Comparison of ENCODE assay signal across 9 mouse cellular contexts in the genomic region with DNA sequence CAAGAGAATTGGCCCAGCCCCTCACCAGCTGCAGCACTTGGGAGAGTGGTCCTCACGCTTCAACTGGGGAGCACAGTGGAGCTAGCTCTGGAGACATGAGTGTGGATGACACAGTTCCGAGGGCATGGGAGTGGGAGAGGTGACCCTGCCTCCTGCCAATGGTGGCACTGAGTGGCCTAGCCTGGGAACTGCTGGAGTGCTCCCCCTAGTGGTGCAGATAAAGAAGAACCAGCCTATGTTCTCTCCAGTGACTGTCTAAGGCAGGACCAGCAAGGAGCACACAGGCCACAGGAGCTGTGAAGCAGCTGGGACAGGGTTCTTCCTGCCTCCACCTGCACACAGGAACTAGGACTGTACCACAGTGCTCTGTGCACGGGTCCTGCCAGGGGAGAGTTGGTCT. TPM values are rescaled to one million over a fixed set of nuclear protein-coding genes. Genes with fewer than 3 reads are reported as not detected.
DNase-seq lines count a peak whose midpoint lies in the region; ATAC-seq and TF ChIP-seq lines count a peak whose summit lies in the region.
"Had no signal": no experiment of that assay in that cellular context is flagged by ENCODE, and none has a peak within 500 bp of the region (broad histone marks: within the 10 kb centered on the region; RNA-seq: fewer than 3 reads in every experiment).

No protein-coding gene starts in this region.

- ATAC-seq in heart, embryonic 16.5 days (replicated peaks; ENCODE audit: extremely low read depth, insufficient read depth, low FRiP score): 0 out of 2 replicates have a peak, but pooled peaks have one; percentile 28
- ATAC-seq in midbrain, embryonic 14.5 days (ENCODE audit: low FRiP score, low TSS enrichment): peak; percentile 53

- H3K27ac ChIP-seq in heart, embryonic 16.5 days (ENCODE audit: low read length): no peak overlapping the region
- H3K27ac ChIP-seq in midbrain, embryonic 14.5 days (replicated peaks; ENCODE audit: low read depth, low read length): no peak overlapping the region
- H3K27ac ChIP-seq in midbrain, embryonic 10.5 days (replicated peaks): no peak overlapping the region
- H3K27ac ChIP-seq in embryonic fibroblast, embryonic 13.5 days (ENCODE audit: insufficient read depth, low read length): no peak overlapping the region
- H3K27ac ChIP-seq in olfactory bulb, adult 2 months (ENCODE audit: insufficient read depth, low read depth, low read length): no peak overlapping the region

- no peaks in the 10 kb centered on the region for H3K36me3 ChIP-seq in heart, embryonic 16.5 days (ENCODE audit: control insufficient read depth, insufficient read depth)
- H3K36me3 ChIP-seq in midbrain, embryonic 14.5 days (ENCODE audit: control insufficient read depth, insufficient read depth, low read length): no peaks in the 10 kb centered on the region
- H3K36me3 ChIP-seq in midbrain, embryonic 10.5 days: no peaks in the 10 kb centered on the region

- no peak for TF ChIP-seq POLR2A in embryonic fibroblast, embryonic 13.5 days (IDR thresholded peaks at IDR 0.05; ENCODE audit: low read depth, low read length)
- no peak for TF ChIP-seq POLR2A in olfactory bulb, adult 2 months (IDR thresholded peaks at IDR 0.05; ENCODE audit: insufficient read depth, low read depth, low read length)

- 0 out of 2 replicates have a peak, but pooled peaks have one; percentile 28 for TF ChIP-seq CTCF in embryonic fibroblast, embryonic 13.5 days (IDR thresholded peaks at IDR 0.05; ENCODE audit: borderline replicate concordance, insufficient read depth, low read length)
- TF ChIP-seq CTCF in olfactory bulb, adult 2 months (IDR thresholded peaks at IDR 0.05; ENCODE audit: insufficient read depth, low read depth, low read length): 0 out of 2 replicates have a peak, but pooled peaks have one; percentile 12

- no peak for DNase-seq in heart, postnatal 36 days
- DNase-seq in midbrain, embryonic 14.5 days: no peak
- no peak for DNase-seq in midbrain, embryonic 10.5 days (ENCODE audit: low spot score)
- no peak for DNase-seq in gastrocnemius, postnatal 36 days
- no peak for DNase-seq in frontal cortex, postnatal 10 days (ENCODE audit: low spot score in 2 of 2)

- H3K9me3 ChIP-seq in heart, embryonic 16.5 days (replicated peaks; ENCODE audit: control insufficient read depth, low read length): no peaks in the 10 kb centered on the region
- no peaks in the 10 kb centered on the region for H3K9me3 ChIP-seq in midbrain, embryonic 14.5 days (ENCODE audit: control insufficient read depth, low read length)
- H3K9me3 ChIP-seq in midbrain, embryonic 10.5 days (replicated peaks): no peaks in the 10 kb centered on the region

- no peaks in the 10 kb centered on the region for H3K4me1 ChIP-seq in heart, embryonic 16.5 days (ENCODE audit: control insufficient read depth, insufficient read depth, low read length)
- no peaks in the 10 kb centered on the region for H3K4me1 ChIP-seq in midbrain, embryonic 14.5 days (ENCODE audit: control insufficient read depth, insufficient read depth, low read length)
- no peaks in the 10 kb centered on the region for H3K4me1 ChIP-seq in midbrain, embryonic 10.5 days
- H3K4me1 ChIP-seq in embryonic fibroblast, embryonic 13.5 days (ENCODE audit: control insufficient read depth, insufficient read depth, low read length): no peaks in the 10 kb centered on the region
- H3K4me1 ChIP-seq in olfactory bulb, adult 2 months (ENCODE audit: control insufficient read depth, insufficient read depth, low read length): no peaks in the 10 kb centered on the region

- intact Hi-C loops in heart, postnatal 36 days (cut with DNase I): loop anchor here (10.0 kb wide), 1 partner anchor 207 kb away; no protein-coding TSS in a partner anchor
- intact Hi-C loops in gastrocnemius, postnatal 36 days (cut with DNase I): no loop called here

- H3K27me3 ChIP-seq in heart, embryonic 16.5 days (ENCODE audit: control insufficient read depth, insufficient read depth, low read length): no peaks in the 10 kb centered on the region
- H3K27me3 ChIP-seq in midbrain, embryonic 14.5 days (ENCODE audit: control insufficient read depth, insufficient read depth, low read length): no peaks in the 10 kb centered on the region
- no peaks in the 10 kb centered on the region for H3K27me3 ChIP-seq in midbrain, embryonic 10.5 days (ENCODE audit: low read depth, poor library complexity, severe bottlenecking)

- H3K9ac ChIP-seq in heart, embryonic 16.5 days (ENCODE audit: low read length): no peak overlapping the region
- H3K9ac ChIP-seq in midbrain, embryonic 14.5 days (replicated peaks; ENCODE audit: low read length): no peak overlapping the region

- H3K4me3 ChIP-seq in heart, embryonic 16.5 days (ENCODE audit: low read length): no peak overlapping the region
- H3K4me3 ChIP-seq in midbrain, embryonic 14.5 days (replicated peaks; ENCODE audit: low read depth, low read length): no peak overlapping the region
- no peak overlapping the region for H3K4me3 ChIP-seq in midbrain, embryonic 10.5 days
- no peak overlapping the region for H3K4me3 ChIP-seq in embryonic fibroblast, embryonic 13.5 days (ENCODE audit: insufficient read depth, low read length)
- no peak overlapping the region for H3K4me3 ChIP-seq in olfactory bulb, adult 2 months (ENCODE audit: insufficient read depth, low read depth, low read length)

- WGBS in heart, embryonic 16.5 days: 76% methylated on average over 3 of the region's 3 CpGs
- 76% methylated on average over 3 of the region's 3 CpGs for WGBS in midbrain, embryonic 14.5 days
- 82% methylated on average over 3 of the region's 3 CpGs for WGBS in midbrain, embryonic 10.5 days
- 84% methylated on average over 3 of the region's 3 CpGs for WGBS in olfactory bulb, adult 2 months

- no peak overlapping the region for H3K4me2 ChIP-seq in heart, embryonic 16.5 days (ENCODE audit: low read depth, low read length)
- no peak overlapping the region for H3K4me2 ChIP-seq in midbrain, embryonic 14.5 days (ENCODE audit: low read length)

RNA-seq across cellular contexts. Expression of gene Plcz1, which starts 40.5 kb away (rescaled TPM):
- polyA plus RNA-seq in heart, embryonic 16.5 days (2015; fragmentation: Nextera tagmentation; extraction: Ambion mirVana): not detected in 2 replicates
- total RNA-seq in heart, postnatal 36 days (2021): not detected
- 0.16 and 0.50 TPM in 2 replicates for polyA plus RNA-seq in midbrain, embryonic 14.5 days (2014; fragmentation: Nextera tagmentation; extraction: Ambion mirVana)
- polyA plus RNA-seq in midbrain, embryonic 10.5 days (2016; fragmentation: Nextera tagmentation; extraction: Ambion mirVana): not detected in 2 replicates
- polyA plus RNA-seq in embryonic fibroblast, embryonic 13.5 days (2011; ENCODE audit: insufficient read length, low read depth, missing spikeins): not detected in 2 replicates
- not detected in 2 replicates for polyA plus RNA-seq in olfactory bulb, adult 2 months (2012; ENCODE audit: insufficient read depth, insufficient read length, low replicate concordance, missing spikeins)
- not detected for total RNA-seq in gastrocnemius, postnatal 36 days (2021)

RNA-seq across cellular contexts. Expression of gene Capza3, which starts 40.7 kb away (rescaled TPM):
- not detected in 2 replicates for polyA plus RNA-seq in heart, embryonic 16.5 days (2015; fragmentation: Nextera tagmentation; extraction: Ambion mirVana)
- not detected for total RNA-seq in heart, postnatal 36 days (2021)
- polyA plus RNA-seq in midbrain, embryonic 14.5 days (2014; fragmentation: Nextera tagmentation; extraction: Ambion mirVana): not detected in 2 replicates
- polyA plus RNA-seq in midbrain, embryonic 10.5 days (2016; fragmentation: Nextera tagmentation; extraction: Ambion mirVana): not detected in 2 replicates
- polyA plus RNA-seq in embryonic fibroblast, embryonic 13.5 days (2011; ENCODE audit: insufficient read length, low read depth, missing spikeins): not detected in 2 replicates
- polyA plus RNA-seq in olfactory bulb, adult 2 months (2012; ENCODE audit: insufficient read depth, insufficient read length, low replicate concordance, missing spikeins): not detected in 2 replicates
- total RNA-seq in gastrocnemius, postnatal 36 days (2021): not detected
- total RNA-seq: left cerebral cortex, adult 18-20 months had no signal
